In genomic region chr2:172496736-172497345, GRCm38 (mm10) we compare ENCODE assay signal across 24 mouse cellular contexts. TPM values are rescaled to one million over a fixed set of nuclear protein-coding genes. Genes with fewer than 3 reads are reported as not detected.
"Had no signal": no experiment of that assay in that cellular context is flagged by ENCODE, and none has a peak within 500 bp of the region (broad histone marks: within the 10 kb centered on the region; RNA-seq: fewer than 3 reads in every experiment).

No protein-coding gene starts in this region.

- H3K4me2 ChIP-seq: limb, embryonic 15.5 days; liver, embryonic 12.5 days; lung, embryonic 14.5 days; neural tube, embryonic 15.5 days had no signal

- ATAC-seq: liver, embryonic 12.5 days had no signal

- H3K27ac ChIP-seq: left cerebral cortex, adult 2 months; limb, embryonic 15.5 days; liver, embryonic 12.5 days; midbrain, embryonic 10.5 days; neural tube, embryonic 15.5 days had no signal

- H3K9me3 ChIP-seq: limb, embryonic 15.5 days; liver, embryonic 12.5 days; midbrain, embryonic 10.5 days; neural tube, embryonic 15.5 days had no signal

- H3K4me1 ChIP-seq: limb, embryonic 15.5 days; neural tube, embryonic 15.5 days had no signal

- H3K9ac ChIP-seq: limb, embryonic 15.5 days; liver, embryonic 12.5 days; lung, embryonic 14.5 days; neural tube, embryonic 15.5 days had no signal

- DNase-seq: lung, embryonic 14.5 days; lung, postnatal 10 days; lung, postnatal 4 days; midbrain, embryonic 14.5 days; right cerebral cortex, adult 18-20 months; right cerebral cortex, postnatal 25 days; thymus, adult 18-20 months; thymus, postnatal 14 days had no signal

- H3K4me3 ChIP-seq: left cerebral cortex, adult 2 months; limb, embryonic 15.5 days; liver, embryonic 12.5 days; midbrain, embryonic 10.5 days; myocyte; neural tube, embryonic 15.5 days had no signal

- H3K27me3 ChIP-seq: limb, embryonic 15.5 days; liver, embryonic 12.5 days; neural tube, embryonic 15.5 days had no signal

- H3K36me3 ChIP-seq: limb, embryonic 15.5 days; liver, embryonic 12.5 days; midbrain, embryonic 10.5 days; neural tube, embryonic 15.5 days had no signal

RNA-seq across cellular contexts. Expression of gene Fam209, which starts 24.5 kb away (rescaled TPM):
- total RNA-seq: layer of hippocampus, postnatal 25 days; left cerebral cortex, postnatal 14 days had no signal
- polyA plus RNA-seq: intestine, embryonic 14.5 days; limb, embryonic 11.5 days; liver, embryonic 12.5 days; neural tube, embryonic 11.5 days; neural tube, embryonic 15.5 days; small intestine, adult 2 months had no signal

RNA-seq across cellular contexts. Expression of gene Gcnt7, which starts 38.4 kb away (rescaled TPM):
- total RNA-seq: layer of hippocampus, postnatal 25 days; left cerebral cortex, adult 2 months; left cerebral cortex, postnatal 14 days; megakaryocyte, adult 5-6 weeks had no signal
- polyA plus RNA-seq: large intestine, adult 2 months; small intestine, adult 2 months; urinary bladder, adult 2 months had no signal

RNA-seq across cellular contexts. Expression of gene Tfap2c, which starts 52.6 kb away (rescaled TPM):
- total RNA-seq: megakaryocyte, adult 5-6 weeks had no signal
- polyA plus RNA-seq: large intestine, adult 2 months; liver, embryonic 12.5 days; liver, embryonic 16.5 days; myocyte; small intestine, adult 2 months had no signal
